Comparison of ENCODE assay signal across 8 mouse cellular contexts in the genomic region with DNA sequence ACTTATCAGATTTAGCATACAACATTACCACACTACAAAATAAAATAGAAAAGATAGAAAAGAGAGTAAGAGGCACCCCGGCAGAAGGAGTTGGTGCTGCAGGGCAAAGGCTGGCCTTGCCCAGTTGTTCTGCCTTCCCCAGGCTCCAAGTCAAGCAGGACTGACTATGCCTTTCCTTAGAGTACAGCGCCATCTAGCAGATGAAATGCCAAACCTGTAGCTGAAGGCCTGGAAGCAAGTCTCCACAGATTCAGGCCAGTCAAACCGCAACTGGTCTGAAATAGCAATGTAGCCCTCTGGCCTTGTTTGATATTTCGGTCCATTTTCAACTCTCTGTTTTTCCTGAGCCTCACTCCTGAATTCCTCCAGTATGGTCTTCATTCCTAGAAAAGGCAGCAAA.
DNase-seq lines count a peak whose midpoint lies in the region; ATAC-seq and TF ChIP-seq lines count a peak whose summit lies in the region.

No protein-coding gene starts in this region.

- WGBS in forebrain, postnatal 0 days: 43% methylated on average over 4 of the region's 4 CpGs
- WGBS in hindbrain, embryonic 13.5 days: 44% methylated on average over 4 of the region's 4 CpGs

- no peak overlapping the region for H3K9ac ChIP-seq in ES-E14 (ENCODE audit: insufficient read depth, low read depth, low read length, poor library complexity, severe bottlenecking)
- no peak overlapping the region for H3K9ac ChIP-seq in forebrain, postnatal 0 days
- H3K9ac ChIP-seq in hindbrain, embryonic 13.5 days: no peak overlapping the region

- no peak overlapping the region for H3K27ac ChIP-seq in ES-E14 (ENCODE audit: insufficient read depth, low read depth, low read length, poor library complexity, severe bottlenecking)
- no peak overlapping the region for H3K27ac ChIP-seq in forebrain, postnatal 0 days (ENCODE audit: low read depth, low read length)
- no peak overlapping the region for H3K27ac ChIP-seq in hindbrain, embryonic 13.5 days

- peak; percentile 36 for DNase-seq in ES-E14 (ENCODE audit: low read depth, low spot score)
- peak; percentile 69 for DNase-seq in cerebellum, adult 11 months
- peak; percentile 85 for DNase-seq in forebrain, postnatal 0 days
- DNase-seq in layer of hippocampus, postnatal 10 days (ENCODE audit: low spot score in 2 of 2): peak; percentile 76 to 82
- DNase-seq in lung, postnatal 14 days: peak; percentile 82
- DNase-seq in right cerebral cortex, postnatal 10 days (ENCODE audit: low spot score in 2 of 2): peak; percentile 78 to 84
- peak; percentile 67 to 79 for DNase-seq in urinary bladder, postnatal 4 days (ENCODE audit: low spot score in 2 of 2)

- H3K36me3 ChIP-seq in ES-E14 (ENCODE audit: control insufficient read depth, insufficient read depth, low read length, poor library complexity, severe bottlenecking): no peaks in the 10 kb centered on the region
- H3K36me3 ChIP-seq in forebrain, postnatal 0 days (ENCODE audit: insufficient read depth): no peaks in the 10 kb centered on the region
- no peaks in the 10 kb centered on the region for H3K36me3 ChIP-seq in hindbrain, embryonic 13.5 days

- TF ChIP-seq CTCF in forebrain, postnatal 0 days (IDR thresholded peaks at IDR 0.05; ENCODE audit: low read depth): peak; percentile 89

- H3K4me2 ChIP-seq in forebrain, postnatal 0 days (ENCODE audit: low read depth): no peak overlapping the region
- H3K4me2 ChIP-seq in hindbrain, embryonic 13.5 days: no peak overlapping the region

- H3K9me3 ChIP-seq in ES-E14 (ENCODE audit: control insufficient read depth, insufficient read depth, low read depth, low read length): no peaks in the 10 kb centered on the region
- no peaks in the 10 kb centered on the region for H3K9me3 ChIP-seq in forebrain, postnatal 0 days (ENCODE audit: low read length)
- H3K9me3 ChIP-seq in hindbrain, embryonic 13.5 days: no peaks in the 10 kb centered on the region

- no peak overlapping the region for H3K4me3 ChIP-seq in ES-E14 (ENCODE audit: insufficient read depth in 1 of 2, low read depth in 1 of 2, low read length in 2 of 2, poor library complexity in 1 of 2, severe bottlenecking in 1 of 2)
- H3K4me3 ChIP-seq in forebrain, postnatal 0 days (ENCODE audit: low read depth, low read length): no peak overlapping the region
- no peak overlapping the region for H3K4me3 ChIP-seq in hindbrain, embryonic 13.5 days

- H3K27me3 ChIP-seq in forebrain, postnatal 0 days (ENCODE audit: insufficient read depth, low read length): no peaks in the 10 kb centered on the region
- H3K27me3 ChIP-seq in hindbrain, embryonic 13.5 days: no peaks in the 10 kb centered on the region

- peak; percentile 82 for ATAC-seq in forebrain, postnatal 0 days
- ATAC-seq in hindbrain, embryonic 13.5 days (ENCODE audit: low FRiP score): peak; percentile 43; the same call in 1 of the 2 replicates

- in situ Hi-C loops in ES-E14 (cut with MboI; ENCODE audit: low sequenced_read_pairs in 2 of 2, unreplicated experiment in 2 of 2): no loop called here

- no peaks in the 10 kb centered on the region for H3K4me1 ChIP-seq in ES-E14 (ENCODE audit: control insufficient read depth in 2 of 2, insufficient read depth in 2 of 2, low read length in 2 of 2, poor library complexity in 1 of 2)
- H3K4me1 ChIP-seq in forebrain, postnatal 0 days (ENCODE audit: insufficient read depth): no peaks in the 10 kb centered on the region
- peaks cover 14% of the 10 kb centered on the region; the same call in 1 of the 2 replicates for H3K4me1 ChIP-seq in hindbrain, embryonic 13.5 days (replicated peaks)

TF ChIP-seq in ES-E14, 5 proteins besides CTCF, POLR2A, EP300 and RAD21:
- TF ChIP-seq ZC3H11A (IDR thresholded peaks at IDR 0.05; ENCODE audit: borderline replicate concordance, low read depth, low read length): peak; percentile 74; the same call in 1 of the 2 replicates
- no peak for TF ChIP-seq HCFC1 (IDR thresholded peaks at IDR 0.05; ENCODE audit: borderline replicate concordance, insufficient read depth, low read length)
TF ChIP-seq in ES-E14: peak in this region for 1.
